Mouse (Mus musculus): ENCODE data around the gene Trim13.
"Not testable (repeated sequence)": the region's sequence is repeated elsewhere in the genome, so short reads cannot be mapped to it uniquely, and the experiment has no call there.

Gene Trim13

GRCm38 (mm10) chr14:61597968-61598367, at the start of gene Trim13:
Gene Trim13 (plus strand): TSS chr14:61598247.
- DNase-seq (ENCODE audit: low spot score): no peak

GRCm38 (mm10) chr14:61548614-61549013, 49.4 kb upstream of the Trim13 start:
- DNase-seq (ENCODE audit: low spot score): no peak

- no peak for DNase-seq (ENCODE audit: low spot score)
Observed at GRCm38 (mm10) chr14:61555931-61556288, 42.1 kb upstream of the Trim13 start.

- peak; percentile 99 for DNase-seq (ENCODE audit: low spot score)
Observed at GRCm38 (mm10) chr14:61556289-61557147, 41.5 kb upstream of the Trim13 start, which contains the start of gene Spryd7. Gene Spryd7 (minus strand): TSS chr14:61556886.

GRCm38 (mm10) chr14:61558901-61559300, 39.1 kb upstream of the Trim13 start:
- DNase-seq (ENCODE audit: low spot score): no peak

- DNase-seq (ENCODE audit: low spot score): no peak
Observed at GRCm38 (mm10) chr14:61559856-61560255, 38.2 kb upstream of the Trim13 start.

- not testable (repeated sequence) for DNase-seq (ENCODE audit: low spot score)
Observed at GRCm38 (mm10) chr14:61566211-61566610, 31.8 kb upstream of the Trim13 start.

- DNase-seq (ENCODE audit: low spot score): no peak
Observed at GRCm38 (mm10) chr14:61569344-61569743, 28.7 kb upstream of the Trim13 start.

GRCm38 (mm10) chr14:61571366-61571765, 26.7 kb upstream of the Trim13 start:
- peak; percentile 86 for DNase-seq (ENCODE audit: low spot score)

- no peak for DNase-seq (ENCODE audit: low spot score)
Observed at GRCm38 (mm10) chr14:61572131-61572530, 25.9 kb upstream of the Trim13 start.

GRCm38 (mm10) chr14:61575066-61575465, 23.0 kb upstream of the Trim13 start:
- peak; percentile 53 for DNase-seq (ENCODE audit: low spot score)

GRCm38 (mm10) chr14:61575941-61576340, 22.1 kb upstream of the Trim13 start:
- DNase-seq (ENCODE audit: low spot score): peak; percentile 18

GRCm38 (mm10) chr14:61589288-61590065, 8.6 kb upstream of the Trim13 start:
- no peak for DNase-seq (ENCODE audit: low spot score)

GRCm38 (mm10) chr14:61596719-61597426, 1.2 kb upstream of the Trim13 start:
- DNase-seq (ENCODE audit: low spot score): no peak

GRCm38 (mm10) chr14:61599057-61599806, 1.2 kb downstream of the Trim13 start:
- peak; percentile 92 for DNase-seq (ENCODE audit: low spot score)

GRCm38 (mm10) chr14:61601348-61601747, 3.3 kb downstream of the Trim13 start:
- DNase-seq (ENCODE audit: low spot score): no peak

- DNase-seq (ENCODE audit: low spot score): no peak
Observed at GRCm38 (mm10) chr14:61603069-61603755, 5.2 kb downstream of the Trim13 start.

- DNase-seq (ENCODE audit: low spot score): no peak
Observed at GRCm38 (mm10) chr14:61604081-61604480, 6.0 kb downstream of the Trim13 start.

GRCm38 (mm10) chr14:61606088-61606487, 8.0 kb downstream of the Trim13 start:
- not testable (repeated sequence) for DNase-seq (ENCODE audit: low spot score)

GRCm38 (mm10) chr14:61607157-61607556, 9.1 kb downstream of the Trim13 start, which contains the start of gene Kcnrg:
Gene Kcnrg (plus strand): TSS chr14:61607457.
- no peak for DNase-seq (ENCODE audit: low spot score)

- DNase-seq (ENCODE audit: low spot score): no peak
Observed at GRCm38 (mm10) chr14:61611766-61612165, 13.7 kb downstream of the Trim13 start.
